Mouse (Mus musculus) embryonic facial prominence, embryonic 14.5 days (tissue): ENCODE results near the gene Exd2. TPM values are rescaled to one million over a fixed set of nuclear protein-coding genes. Genes with fewer than 3 reads are reported as not detected.
A peak's percentile ranks its signal among the peaks of the same experiment; 100 is the strongest.

Source experiments
- ATAC-seq: fragments of 200-750 bp; cut with Nextera tagmentation; 2 replicates; pipeline ENCODE4 v1.8.0; 2017; ENCODE audit warnings: low read depth, moderate number of reproducible peaks, moderate TSS enrichment
- DNase-seq: peaks from one replicate; pipeline ENCODE4 v3.0.0-alpha.2; 2015; ENCODE audit warnings: low spot score
- H3K27ac ChIP-seq: fragments of 300-500 bp; sonication (generic); replicated peaks from 2 replicates; pipeline ENCODE4 v1.5.1; 2014; ENCODE audit warnings: low read depth, mild to moderate bottlenecking, low read length, moderate library complexity
- H3K27me3 ChIP-seq: fragments of 300-500 bp; sonication (generic); replicated peaks from 2 replicates; pipeline ENCODE4 v1.6.1; 2014; ENCODE audit warnings: low read length; ENCODE audit not compliant: control insufficient read depth, insufficient read depth
- H3K36me3 ChIP-seq: fragments of 300-500 bp; sonication (generic); 2 replicates; pipeline ENCODE4 v1.6.1; 2014; ENCODE audit warnings: low read length, mixed read lengths; ENCODE audit not compliant: control insufficient read depth, insufficient read depth
- H3K4me1 ChIP-seq: fragments of 300-500 bp; sonication (generic); 2 replicates; pipeline ENCODE4 v1.6.1; 2014; ENCODE audit warnings: antibody characterized with exemption, low read length; ENCODE audit not compliant: control insufficient read depth, insufficient read depth
- H3K4me2 ChIP-seq: fragments of 300-500 bp; sonication (generic); 2 replicates; pipeline ENCODE4 v1.6.1; 2014; ENCODE audit warnings: low read depth, mild to moderate bottlenecking, low read length, moderate library complexity, mixed read lengths
- H3K4me3 ChIP-seq: fragments of 300-500 bp; sonication (generic); 2 replicates; pipeline ENCODE4 v1.5.1; 2014; ENCODE audit warnings: low read depth, mild to moderate bottlenecking, low read length
- H3K9ac ChIP-seq: fragments of 300-500 bp; sonication (generic); 2 replicates; pipeline ENCODE4 v1.6.1; 2014; ENCODE audit warnings: low read depth, mild to moderate bottlenecking, low read length, moderate library complexity, mixed read lengths
- H3K9me3 ChIP-seq: fragments of 300-500 bp; sonication (generic); 2 replicates; pipeline ENCODE4 v1.6.1; 2016; ENCODE audit warnings: low read length; ENCODE audit not compliant: control insufficient read depth
- WGBS: fragments of 180-500 bp; shearing (Covaris S2); extraction: QIAGEN DNeasy Blood & Tissue Kit; methylation state at CpG from one replicate; pipeline ENCODE4 v1.1.7; 2014; 5-methylcytosine and 5-hydroxymethylcytosine counted together
- polyA plus RNA-seq: library from polyadenylated mRNA; unstranded; fragments of >200 nt; fragmentation: Nextera tagmentation; extraction: Ambion mirVana; gene quantifications from 2 replicates; pipeline ENCODE4 v1.2.1, GENCODE M21; 2014

The Exd2 gene
- polyA plus RNA-seq, 1 experiment from 2014 or later: 21.6 TPM

DNA sequence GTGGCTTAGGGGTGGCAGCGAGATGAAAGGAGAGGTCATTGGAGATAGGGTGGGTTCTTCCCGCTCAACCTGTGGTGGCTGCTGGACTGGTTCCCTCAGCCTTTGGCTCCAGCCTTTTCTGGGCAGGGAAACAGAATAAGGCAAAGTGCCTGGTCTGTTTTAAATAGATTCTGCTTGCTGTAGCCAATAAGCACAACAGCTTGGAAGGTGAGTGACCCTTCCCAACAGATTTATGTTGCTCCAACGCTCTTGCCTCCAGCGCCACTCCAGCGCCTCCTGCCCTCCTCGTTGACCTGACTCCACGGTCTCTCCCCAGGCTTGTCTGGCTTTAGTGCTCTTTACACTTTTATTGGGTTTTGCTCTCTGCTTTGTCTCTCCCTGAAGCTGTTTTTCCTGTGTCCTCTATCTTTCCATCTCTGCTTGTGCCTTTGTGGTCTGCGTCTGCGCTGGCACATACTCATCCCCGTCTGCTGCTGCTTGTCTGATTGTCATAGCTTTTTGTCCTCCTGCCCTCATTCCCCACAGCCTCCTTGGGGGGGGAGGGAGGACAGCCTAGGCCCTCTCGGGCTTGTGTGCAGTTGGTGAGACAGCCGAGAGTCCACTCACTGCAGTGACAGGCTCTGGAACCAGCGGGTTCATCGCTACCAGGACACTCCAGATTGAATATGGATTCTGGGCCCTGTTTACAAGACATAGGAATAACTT lies 44.3 kb downstream of the Exd2 start:
- ATAC-seq: no peak
- DNase-seq: no peak
- no peak overlapping the region for H3K9ac ChIP-seq
- no peak overlapping the region for H3K27ac ChIP-seq
- H3K4me3 ChIP-seq: no peak overlapping the region
- no peak overlapping the region for H3K4me2 ChIP-seq
- no peaks in the 10 kb centered on the region for H3K9me3 ChIP-seq
- no peaks in the 10 kb centered on the region for H3K36me3 ChIP-seq
- no peaks in the 10 kb centered on the region for H3K27me3 ChIP-seq
- H3K4me1 ChIP-seq: 0 out of 2 replicates have a peak, but pooled peaks cover 5% of the 10 kb centered on the region
- 61% methylated on average over 14 of the region's 14 CpGs for WGBS

DNA sequence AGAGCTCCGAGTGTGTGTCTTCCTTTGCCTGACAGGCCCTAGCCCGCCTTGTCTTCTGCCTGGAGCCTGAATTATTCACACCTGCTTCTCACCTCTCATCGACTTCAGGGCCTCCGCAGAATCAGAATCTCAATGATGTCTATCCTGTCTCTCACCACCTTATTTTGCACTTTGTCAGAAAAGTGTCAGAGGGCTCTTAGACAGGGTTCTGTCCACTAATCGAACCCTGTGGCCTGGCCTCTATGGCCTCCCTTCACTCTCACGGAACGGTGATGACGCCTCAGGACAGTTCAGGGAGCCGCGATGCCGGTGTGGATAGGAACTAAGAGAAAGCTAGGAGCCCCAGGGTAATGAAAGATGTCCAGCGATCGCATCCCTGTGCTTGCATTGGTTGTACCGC lies 55.1 kb downstream of the Exd2 start, which contains the start of gene Galnt16:
Gene Galnt16 (plus strand): TSS at position 301 of the 400 bp plus-strand sequence.
- Histone ChIP-seq H3K36me3 (no peaks in the 10 kb centered on the region), H3K4me2 (peak within 1 kb of the TSS; percentile 90), H3K4me1 (no peaks in the 10 kb centered on the region), H3K9ac (peak within 1 kb of the TSS; percentile 73), H3K27me3 (peaks cover 34% of the 10 kb centered on the region), H3K27ac (0 out of 2 replicates have a peak within 1 kb of the TSS, but pooled peaks have one; percentile 52), H3K4me3 (peak within 1 kb of the TSS; percentile 72), H3K9me3 (no peaks in the 10 kb centered on the region)
- no peak for ATAC-seq
- no peak for DNase-seq
- 7% methylated on average over 14 of the region's 14 CpGs for WGBS

DNA sequence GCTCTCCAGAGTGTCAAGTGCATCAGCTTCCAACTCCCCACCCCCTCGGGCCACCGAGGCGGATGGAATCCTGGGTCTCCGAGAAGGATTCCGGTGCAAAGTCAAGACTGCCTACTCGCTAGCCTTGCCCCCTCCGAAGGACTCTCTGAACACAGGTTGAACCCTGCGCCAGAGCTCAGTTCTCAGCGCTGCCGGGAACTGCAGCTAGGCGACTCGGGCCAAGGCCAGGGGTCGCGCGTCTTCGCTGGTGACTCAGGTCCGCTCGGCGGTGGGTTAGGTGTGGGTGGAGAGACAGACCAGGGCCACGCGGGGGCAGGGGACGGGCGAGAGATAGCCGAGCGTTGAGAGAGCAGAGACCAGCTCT lies 55.5 kb downstream of the Exd2 start:
- 0% methylated on average over 21 of the region's 25 CpGs for WGBS
- ATAC-seq (peak; percentile 24), DNase-seq (no peak)
- Histone ChIP-seq H3K4me3 (peak overlapping the region; percentile 72), H3K36me3 (no peaks in the 10 kb centered on the region), H3K27me3 (peaks cover 34% of the 10 kb centered on the region), H3K4me2 (peak overlapping the region; percentile 90), H3K9ac (peak overlapping the region; percentile 73), H3K4me1 (no peaks in the 10 kb centered on the region), H3K9me3 (no peaks in the 10 kb centered on the region), H3K27ac (no peak overlapping the region)

DNA sequence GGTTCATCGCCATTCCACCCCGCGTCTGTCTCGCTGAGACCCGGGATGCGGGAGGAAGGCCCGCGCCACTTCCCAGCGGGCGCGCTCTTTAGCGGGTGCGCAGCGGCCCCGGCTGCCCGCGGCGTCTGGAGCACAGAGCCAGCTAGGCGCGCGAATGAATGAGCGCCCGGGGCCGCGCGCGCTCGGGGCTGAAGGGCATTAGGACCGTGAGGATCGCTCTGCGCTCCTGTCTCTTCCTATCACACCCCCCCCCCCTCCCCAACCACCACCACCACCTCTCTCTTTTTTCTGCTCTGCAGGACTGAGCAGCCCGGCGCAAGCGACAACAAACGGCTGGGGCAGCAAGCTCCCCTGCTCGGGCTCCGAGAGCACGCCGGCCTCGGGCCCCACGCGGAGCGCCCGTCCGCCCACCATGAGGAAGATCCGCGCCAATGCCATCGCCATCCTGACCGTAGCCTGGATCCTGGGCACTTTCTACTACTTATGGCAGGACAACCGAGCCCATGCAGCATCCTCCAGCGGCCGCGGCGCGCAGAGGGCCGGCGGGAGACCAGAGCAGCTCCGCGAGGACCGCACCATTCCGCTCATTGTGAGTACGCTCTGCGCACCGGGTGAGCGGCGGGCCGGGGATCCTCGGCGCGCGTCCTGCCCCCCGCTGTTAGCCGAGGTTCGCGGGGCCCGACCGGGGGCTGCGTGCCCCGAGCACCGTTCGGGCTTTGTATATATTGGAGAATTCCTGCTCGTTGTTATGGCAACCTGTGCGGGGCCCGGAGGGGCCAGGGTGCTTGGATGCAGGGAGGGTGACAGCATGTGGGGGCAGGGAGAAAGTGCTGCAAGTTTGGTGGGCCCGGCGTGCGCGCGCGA lies 56.1 kb downstream of the Exd2 start:
- Histone ChIP-seq H3K36me3 (no peaks in the 10 kb centered on the region), H3K4me1 (no peaks in the 10 kb centered on the region), H3K4me2 (peak overlapping the region; percentile 90), H3K9me3 (no peaks in the 10 kb centered on the region), H3K4me3 (peak overlapping the region; percentile 72), H3K27ac (0 out of 2 replicates have a peak overlapping the region, but pooled peaks have one; percentile 52), H3K9ac (peak overlapping the region; percentile 73), H3K27me3 (peaks cover 34% of the 10 kb centered on the region)
- under 1% methylated on average over 38 of the region's 90 CpGs for WGBS
- DNase-seq (peak; percentile 79), ATAC-seq (peak; percentile 83)

DNA sequence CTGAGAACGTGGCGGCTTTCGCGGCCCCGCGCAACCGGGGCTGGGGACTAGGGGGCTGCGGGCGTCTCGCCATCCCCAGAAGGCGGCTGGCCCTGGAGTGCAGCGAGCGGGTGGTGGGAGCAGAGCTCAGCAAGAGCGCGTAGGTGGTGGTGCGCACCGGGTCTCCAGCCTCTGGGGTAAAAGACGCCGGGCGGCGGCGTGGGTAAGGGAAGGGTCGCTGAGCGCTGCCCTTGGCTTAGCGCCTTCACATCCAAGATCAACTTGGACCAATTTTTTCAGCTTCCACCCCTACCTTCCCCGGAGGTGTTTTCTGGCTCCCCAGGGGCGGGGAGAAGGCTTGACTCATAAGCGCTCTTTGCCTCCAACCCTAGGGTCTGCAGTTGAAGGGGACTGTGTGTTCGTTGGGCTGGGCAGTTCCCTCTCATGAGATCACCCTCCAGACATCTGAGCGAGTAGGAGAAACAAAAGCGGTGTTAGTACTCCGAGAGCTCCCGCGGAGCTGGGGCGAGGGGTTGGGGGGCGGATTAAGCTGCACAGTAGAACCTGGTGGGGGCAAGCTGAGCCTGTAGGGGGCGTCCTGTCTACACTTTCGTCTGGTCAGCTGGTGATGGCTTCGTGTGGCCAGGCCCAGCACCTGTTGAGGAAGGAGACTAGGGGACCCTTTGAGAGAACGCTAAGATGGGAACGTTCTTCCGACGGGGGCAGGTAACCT lies 56.9 kb downstream of the Exd2 start:
- no peaks in the 10 kb centered on the region for H3K4me1 ChIP-seq
- no peak overlapping the region for H3K27ac ChIP-seq
- no peaks in the 10 kb centered on the region for H3K9me3 ChIP-seq
- peak overlapping the region; percentile 72 for H3K4me3 ChIP-seq
- peak overlapping the region; percentile 73 for H3K9ac ChIP-seq
- WGBS: 1% methylated on average over 37 of the region's 43 CpGs
- H3K4me2 ChIP-seq: peak overlapping the region; percentile 90
- no peaks in the 10 kb centered on the region for H3K36me3 ChIP-seq
- ATAC-seq (peak; percentile 53), DNase-seq (peak; percentile 66)
- peaks cover 34% of the 10 kb centered on the region for H3K27me3 ChIP-seq

DNA sequence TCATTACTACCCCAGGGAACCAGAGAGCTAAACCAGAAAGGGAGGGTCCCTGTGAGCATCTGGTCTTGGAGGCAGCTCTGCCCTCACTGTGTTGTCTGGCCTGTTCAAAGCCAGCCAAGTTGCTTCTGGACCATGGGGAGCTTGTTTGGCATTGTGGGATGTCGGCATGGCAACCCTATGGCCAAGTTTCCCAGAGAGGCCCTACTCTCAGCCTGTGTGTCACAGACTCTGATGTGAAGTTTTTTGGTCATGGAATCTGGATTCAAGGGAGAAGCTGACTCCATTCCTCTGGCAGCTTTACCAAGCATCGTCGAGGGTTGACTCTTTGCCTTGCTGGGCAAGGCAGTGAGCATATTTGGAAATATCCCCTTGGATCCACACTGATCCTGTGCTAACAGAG lies 59.1 kb downstream of the Exd2 start:
- 67% methylated on average over 3 of the region's 3 CpGs for WGBS
- Histone ChIP-seq H3K9me3 (no peaks in the 10 kb centered on the region), H3K27me3 (peaks cover 21% of the 10 kb centered on the region), H3K9ac (no peak overlapping the region), H3K4me3 (no peak overlapping the region), H3K36me3 (no peaks in the 10 kb centered on the region), H3K27ac (no peak overlapping the region), H3K4me1 (peaks cover 5% of the 10 kb centered on the region; the same call in 1 of the 2 replicates), H3K4me2 (no peak overlapping the region)
- ATAC-seq: no peak
- peak; percentile 18 for DNase-seq

DNA sequence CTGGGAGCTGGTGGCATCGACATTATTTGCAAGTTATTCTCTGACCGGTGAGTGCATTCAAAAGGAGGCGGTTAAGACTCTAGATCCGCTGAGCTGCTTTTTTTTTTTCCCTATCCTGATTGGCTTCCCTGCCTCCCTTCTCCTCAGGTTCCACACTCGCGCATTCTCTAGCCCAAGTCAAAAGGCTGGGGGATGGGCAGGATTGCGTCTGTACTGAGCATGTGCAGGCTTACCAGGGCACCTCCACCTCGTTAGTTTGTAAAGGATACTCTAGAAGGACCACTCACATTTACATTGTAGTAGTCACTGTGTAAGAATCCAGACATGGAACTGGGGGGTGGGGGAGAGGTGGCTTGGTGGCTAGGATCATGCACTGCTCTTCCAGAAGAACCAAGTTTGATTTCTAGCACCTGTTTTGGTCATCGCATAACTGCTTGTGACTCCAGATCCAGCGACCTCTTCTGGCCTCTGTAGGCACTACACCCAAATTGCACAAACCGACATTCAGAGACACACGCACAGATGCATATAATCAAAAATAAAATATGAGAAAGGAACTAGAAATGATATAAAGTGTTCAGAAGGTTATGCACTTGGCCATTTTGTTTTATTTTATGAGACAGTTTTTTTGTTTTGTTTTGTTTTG lies 61.5 kb downstream of the Exd2 start:
- Histone ChIP-seq H3K9ac (no peak overlapping the region), H3K27ac (no peak overlapping the region), H3K27me3 (0 out of 2 replicates have a peak, but pooled peaks cover 5% of the 10 kb centered on the region), H3K9me3 (no peaks in the 10 kb centered on the region), H3K4me2 (no peak overlapping the region), H3K4me3 (no peak overlapping the region), H3K4me1 (peaks cover 5% of the 10 kb centered on the region; the same call in 1 of the 2 replicates), H3K36me3 (no peaks in the 10 kb centered on the region)
- ATAC-seq (no peak; the same call in 1 of the 2 replicates), DNase-seq (peak; percentile 38)
- whole genome bisulfite sequencing: 30% methylated on average over 12 of the region's 12 CpGs

DNA sequence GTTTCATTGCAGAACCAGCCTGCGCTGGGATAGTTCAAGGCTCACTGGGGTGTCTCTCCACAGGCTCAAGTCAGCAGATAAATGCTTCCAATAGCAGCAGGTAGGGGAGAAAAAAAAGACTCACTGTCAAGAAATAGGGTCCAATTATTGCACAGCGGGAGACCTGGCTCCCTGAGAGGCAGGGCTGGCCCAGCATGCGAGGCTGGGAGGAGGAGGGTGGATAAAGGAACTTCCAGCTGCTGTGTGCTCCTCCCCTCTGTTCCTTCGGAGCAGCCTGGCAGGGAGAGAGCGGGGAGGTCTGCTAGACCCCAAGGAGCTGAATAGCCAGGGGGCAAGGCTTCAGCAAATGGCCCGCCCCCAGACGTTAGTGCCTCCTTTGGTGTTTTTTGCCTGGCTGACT lies 62.6 kb downstream of the Exd2 start:
- Histone ChIP-seq H3K36me3 (no peaks in the 10 kb centered on the region), H3K9me3 (no peaks in the 10 kb centered on the region), H3K4me3 (no peak overlapping the region), H3K27me3 (0 out of 2 replicates have a peak, but pooled peaks cover under 1% of the 10 kb centered on the region), H3K27ac (no peak overlapping the region), H3K4me2 (no peak overlapping the region), H3K4me1 (peaks cover 5% of the 10 kb centered on the region; the same call in 1 of the 2 replicates), H3K9ac (no peak overlapping the region)
- DNase-seq: peak; percentile 44
- 0 out of 2 replicates have a peak, but pooled peaks have one; percentile 34 for ATAC-seq
- 14% methylated on average over 4 of the region's 7 CpGs for WGBS
